12 mouse cellular contexts compared by ENCODE assay signal in genomic region chr1:154157131-154157530, GRCm38 (mm10). TPM values are rescaled to one million over a fixed set of nuclear protein-coding genes. Genes with fewer than 3 reads are reported as not detected.
DNase-seq lines count a peak whose midpoint lies in the region; ATAC-seq lines count a peak whose summit lies in the region.
"Had no signal": no experiment of that assay in that cellular context is flagged by ENCODE, and none has a peak within 500 bp of the region (broad histone marks: within the 10 kb centered on the region; RNA-seq: fewer than 3 reads in every experiment).

No protein-coding gene starts in this region.

- H3K4me3 ChIP-seq in neural tube, embryonic 12.5 days = no peak overlapping the region
- no peak overlapping the region for H3K4me3 ChIP-seq in forebrain, embryonic 14.5 days (ENCODE audit: low read depth, low read length)
- no peak overlapping the region for H3K4me3 ChIP-seq in limb, embryonic 15.5 days
- H3K4me3 ChIP-seq in kidney, embryonic 14.5 days (ENCODE audit: low read length) = no peak overlapping the region
- H3K4me3 ChIP-seq: liver, embryonic 12.5 days had no signal

- H3K4me2 ChIP-seq in neural tube, embryonic 12.5 days (replicated peaks) = no peak overlapping the region
- no peak overlapping the region for H3K4me2 ChIP-seq in forebrain, embryonic 14.5 days (ENCODE audit: low read length)
- H3K4me2 ChIP-seq in limb, embryonic 15.5 days = no peak overlapping the region
- no peak overlapping the region for H3K4me2 ChIP-seq in kidney, embryonic 14.5 days (replicated peaks; ENCODE audit: low read depth, low read length)
- H3K4me2 ChIP-seq: liver, embryonic 12.5 days had no signal

- no peaks in the 10 kb centered on the region for H3K27me3 ChIP-seq in neural tube, embryonic 12.5 days (replicated peaks)
- no peaks in the 10 kb centered on the region for H3K27me3 ChIP-seq in forebrain, embryonic 14.5 days (replicated peaks; ENCODE audit: control insufficient read depth, insufficient read depth, low read length)
- no peaks in the 10 kb centered on the region for H3K27me3 ChIP-seq in limb, embryonic 15.5 days
- no peaks in the 10 kb centered on the region for H3K27me3 ChIP-seq in kidney, embryonic 14.5 days (ENCODE audit: control insufficient read depth, insufficient read depth, low read length)
- H3K27me3 ChIP-seq: liver, embryonic 12.5 days had no signal

- H3K9me3 ChIP-seq in neural tube, embryonic 12.5 days = no peaks in the 10 kb centered on the region
- H3K9me3 ChIP-seq in forebrain, embryonic 14.5 days (replicated peaks; ENCODE audit: control insufficient read depth, low read length) = no peaks in the 10 kb centered on the region
- no peaks in the 10 kb centered on the region for H3K9me3 ChIP-seq in limb, embryonic 15.5 days
- no peaks in the 10 kb centered on the region for H3K9me3 ChIP-seq in kidney, embryonic 14.5 days (ENCODE audit: control insufficient read depth, low read length)
- H3K9me3 ChIP-seq: G1E; liver, embryonic 12.5 days had no signal

- peaks cover 3% of the 10 kb centered on the region for H3K4me1 ChIP-seq in neural tube, embryonic 12.5 days
- H3K4me1 ChIP-seq in forebrain, embryonic 14.5 days (ENCODE audit: control insufficient read depth, insufficient read depth, low read length) = peaks cover 3% of the 10 kb centered on the region; the same call in 1 of the 2 replicates
- H3K4me1 ChIP-seq in limb, embryonic 15.5 days = peaks cover 13% of the 10 kb centered on the region
- H3K4me1 ChIP-seq in kidney, embryonic 14.5 days (ENCODE audit: control insufficient read depth, insufficient read depth, low read length) = no peaks in the 10 kb centered on the region
- H3K4me1 ChIP-seq: liver, embryonic 12.5 days had no signal

- peak; percentile 42; the same call in 1 of the 2 replicates for ATAC-seq in neural tube, embryonic 12.5 days (ENCODE audit: low FRiP score, low read depth)
- no peak; the same call in 1 of the 2 replicates for ATAC-seq in forebrain, embryonic 14.5 days
- no peak for ATAC-seq in limb, embryonic 15.5 days (ENCODE audit: insufficient number of reproducible peaks, low FRiP score, low TSS enrichment, low read depth)
- no peak for ATAC-seq in kidney, embryonic 14.5 days (ENCODE audit: low FRiP score, low TSS enrichment)
- ATAC-seq: liver, embryonic 12.5 days had no signal

- H3K36me3 ChIP-seq in neural tube, embryonic 12.5 days = no peaks in the 10 kb centered on the region
- no peaks in the 10 kb centered on the region for H3K36me3 ChIP-seq in forebrain, embryonic 14.5 days (ENCODE audit: control insufficient read depth, insufficient read depth, low read length)
- H3K36me3 ChIP-seq in limb, embryonic 15.5 days = no peaks in the 10 kb centered on the region
- no peaks in the 10 kb centered on the region for H3K36me3 ChIP-seq in kidney, embryonic 14.5 days (ENCODE audit: control insufficient read depth, insufficient read depth, low read length)
- H3K36me3 ChIP-seq: G1E; liver, embryonic 12.5 days had no signal

- H3K27ac ChIP-seq in neural tube, embryonic 12.5 days = peak overlapping the region; percentile 37; the same call in 1 of the 2 replicates
- H3K27ac ChIP-seq in forebrain, embryonic 14.5 days (ENCODE audit: low read depth, low read length) = peak overlapping the region; percentile 82
- peak overlapping the region; percentile 59 for H3K27ac ChIP-seq in limb, embryonic 15.5 days
- no peak overlapping the region for H3K27ac ChIP-seq in kidney, embryonic 14.5 days (ENCODE audit: low read depth, low read length)
- H3K27ac ChIP-seq: liver, embryonic 12.5 days had no signal

- H3K9ac ChIP-seq in neural tube, embryonic 12.5 days = no peak overlapping the region
- no peak overlapping the region for H3K9ac ChIP-seq in forebrain, embryonic 14.5 days (ENCODE audit: low read length)
- H3K9ac ChIP-seq in limb, embryonic 15.5 days = no peak overlapping the region
- no peak overlapping the region for H3K9ac ChIP-seq in kidney, embryonic 14.5 days (ENCODE audit: low read depth, low read length)
- H3K9ac ChIP-seq: liver, embryonic 12.5 days had no signal

- 67% methylated on average over 4 of the region's 4 CpGs for WGBS in neural tube, embryonic 12.5 days
- 28% methylated on average over 4 of the region's 4 CpGs for WGBS in forebrain, embryonic 14.5 days
- WGBS in limb, embryonic 15.5 days = 49% methylated on average over 4 of the region's 4 CpGs
- WGBS in kidney, embryonic 14.5 days = 77% methylated on average over 4 of the region's 4 CpGs

- no peak for DNase-seq in neural tube, embryonic 10.5 days (ENCODE audit: extremely low spot score, low spot score)
- no peak for DNase-seq in forebrain, embryonic 14.5 days (ENCODE audit: low spot score)
- DNase-seq in skeletal muscle tissue, adult 2 months (ENCODE audit: low read depth, low spot score) = peak; percentile 91
- DNase-seq in kidney, adult 18-20 months = no peak
- no peak for DNase-seq in urinary bladder, postnatal 4 days (ENCODE audit: low spot score in 2 of 2)
- DNase-seq: adrenal gland, adult 8-10 months had no signal

RNA-seq across cellular contexts. Expression of gene Zfp648, which starts 43.9 kb away (rescaled TPM):
- 0.10 and 0.45 TPM in 2 replicates for polyA plus RNA-seq in neural tube, embryonic 12.5 days (2016; fragmentation: Nextera tagmentation; extraction: Ambion mirVana)
- polyA plus RNA-seq in forebrain, embryonic 14.5 days (2014; fragmentation: Nextera tagmentation; extraction: Ambion mirVana) = 0.30 and 0.41 TPM in 2 replicates
- 1.5 TPM in 2 replicates for polyA plus RNA-seq in limb, embryonic 15.5 days (2015; fragmentation: Nextera tagmentation; extraction: Ambion mirVana)
- 0.13 and 0.26 TPM in 2 replicates for polyA plus RNA-seq in kidney, embryonic 14.5 days (2014; fragmentation: Nextera tagmentation; extraction: Ambion mirVana)
- polyA plus RNA-seq: G1E; spleen, adult 2 months had no signal
